Mouse (Mus musculus) effector memory CD4-positive, alpha-beta T cell, adult 7 months (primary cell): Measurements from ENCODE around the gene Cpd. TPM values are rescaled to one million over a fixed set of nuclear protein-coding genes. Genes with fewer than 3 reads are reported as not detected.

Experiments
- polyA plus RNA-seq: library from polyadenylated mRNA; unstranded; fragments of 100-300 nt; shearing (Covaris generic); gene quantifications from one replicate; pipeline ENCODE4 v1.2.1, GENCODE M21; 2017

The Cpd gene
- 2.4 TPM for polyA plus RNA-seq

GRCm38 (mm10) chr11:76846878-76847222, at the start of gene Cpd:
TSS of gene Cpd (minus strand) at chr11:76847018.

GRCm38 (mm10) chr11:76763053-76763740, 83.6 kb downstream of the Cpd start, which contains the start of gene Gosr1:
TSS of gene Gosr1 (minus strand) at chr11:76763579.

Other genes starting within 250 kb of the Cpd start
- gene Abr, start 224.7 kb downstream of the Cpd start, polyA plus RNA-seq, result 77.9 TPM
- not detected for gene Bhlha9, start 174.5 kb downstream of the Cpd start, polyA plus RNA-seq
- gene Trarg1, start 167.2 kb downstream of the Cpd start, polyA plus RNA-seq, result not detected
- 68.4 TPM for gene Gosr1, start 83.4 kb downstream of the Cpd start, polyA plus RNA-seq
- gene Tmigd1, start 55.1 kb upstream of the Cpd start, polyA plus RNA-seq, result not detected
- 41.8 TPM for gene Blmh, start 77.8 kb upstream of the Cpd start, polyA plus RNA-seq
- 0.33 TPM for gene Slc6a4, start 151.6 kb upstream of the Cpd start, polyA plus RNA-seq
- 46.7 TPM for gene Nsrp1, start 231.4 kb upstream of the Cpd start, polyA plus RNA-seq